Mouse (Mus musculus) megakaryocyte, embryonic 14.5 days (primary cell): Measurements from ENCODE around the gene Spryd3. TPM values are rescaled to one million over a fixed set of nuclear protein-coding genes. Genes with fewer than 3 reads are reported as not detected.

Experiments
- H3K27me3 ChIP-seq: replicated peaks from 2 replicates; pipeline ENCODE3; 2012; ENCODE audit warnings: inconsistent platforms
- H3K36me3 ChIP-seq: replicated peaks from 2 replicates; pipeline ENCODE3; 2012; ENCODE audit warnings: low read length, inconsistent platforms, mixed read lengths
- H3K4me1 ChIP-seq: 2 replicates; pipeline ENCODE4 v1.6.1; 2012; ENCODE audit warnings: inconsistent platforms
- H3K4me3 ChIP-seq: replicated peaks from 2 replicates; pipeline ENCODE3; 2012; ENCODE audit warnings: moderate library complexity, mild to moderate bottlenecking, inconsistent platforms
- H3K9me3 ChIP-seq: 2 replicates; pipeline ENCODE4 v1.6.1; 2012; ENCODE audit warnings: inconsistent platforms
- FLI1 ChIP-seq: IDR thresholded peaks from 2 replicates; pipeline ENCODE4 v1.6.1; 2012; ENCODE audit warnings: low read length, inconsistent platforms, mixed read lengths
- GATA1 ChIP-seq: IDR thresholded peaks from 3 replicates; pipeline ENCODE4 v1.6.1; 2012; ENCODE audit warnings: mixed read lengths, low read length, inconsistent platforms, borderline replicate concordance
- polyA plus RNA-seq: library from polyadenylated mRNA; stranded (reverse); fragments of >175 nt; gene quantifications from 2 replicates; pipeline ENCODE4 v1.2.3, GENCODE M21; 2012; ENCODE audit warnings: low replicate concordance; ENCODE audit not compliant: insufficient read depth

Spryd3 gene
- 9.5 and 25.9 TPM in 2 replicates for polyA plus RNA-seq

DNA sequence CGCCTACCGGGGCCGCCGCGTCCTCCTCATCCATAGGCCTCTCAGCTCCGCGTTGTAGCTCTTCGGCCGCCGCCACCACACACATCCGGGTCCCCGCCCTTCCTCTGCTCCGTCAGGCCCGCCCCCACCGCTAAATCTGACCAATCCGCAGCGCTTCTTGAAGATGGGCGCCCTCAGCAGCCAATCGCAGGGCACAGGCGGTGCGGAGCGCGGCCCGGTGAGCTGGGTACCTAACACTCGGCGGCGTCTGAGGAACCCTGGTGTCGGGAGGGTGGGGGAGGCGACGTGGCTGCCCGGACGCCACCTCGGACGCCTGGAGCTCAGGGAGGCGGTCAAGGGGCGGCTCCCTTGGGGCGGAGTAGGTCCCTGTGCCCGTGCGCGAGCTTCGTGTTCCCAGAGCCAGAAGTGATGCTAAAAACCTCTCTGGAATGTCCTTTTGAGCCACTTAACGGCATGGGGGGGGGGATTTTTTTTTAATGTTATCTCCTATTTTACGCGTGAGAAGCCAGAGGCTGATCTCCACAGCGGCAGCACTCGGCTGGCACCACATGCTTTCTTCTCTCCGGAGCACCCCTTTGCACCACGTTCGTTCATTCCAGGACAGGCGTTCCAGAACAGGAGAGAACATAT is at the start of gene Spryd3:
Gene Spryd3, minus strand, starts transcription at position 106 of the 630 bp plus-strand sequence.
- TF ChIP-seq FLI1 (no peak), GATA1 (no peak)
- Histone ChIP-seq H3K27me3 (no peaks in the 10 kb centered on the region), H3K9me3 (no peaks in the 10 kb centered on the region), H3K36me3 (peaks cover 24% of the 10 kb centered on the region), H3K4me3 (peak within 1 kb of the TSS; percentile 97), H3K4me1 (peaks cover 26% of the 10 kb centered on the region)

DNA sequence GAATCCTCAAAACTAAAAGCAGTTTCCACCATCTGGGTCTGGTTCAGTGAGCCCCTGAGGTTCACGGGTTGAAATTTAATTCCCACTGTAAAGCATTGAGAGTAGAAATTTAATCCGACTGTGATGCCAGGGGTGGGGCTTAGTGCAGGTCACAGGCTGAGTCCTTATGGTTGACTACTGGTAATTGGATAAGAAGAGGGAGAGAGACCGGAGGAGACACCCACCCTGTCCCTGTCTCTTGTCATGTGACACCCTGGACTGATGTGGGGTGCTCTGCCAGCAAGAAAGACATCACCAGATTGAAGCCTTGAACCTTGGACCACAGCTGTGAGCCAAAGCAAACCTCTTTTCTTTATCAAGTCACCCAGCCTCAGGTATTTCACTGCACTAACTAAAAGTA is 47.0 kb upstream of the Spryd3 start:
- no peaks in the 10 kb centered on the region for H3K9me3 ChIP-seq
- H3K36me3 ChIP-seq, result peaks cover 9% of the 10 kb centered on the region
- peaks cover 55% of the 10 kb centered on the region for H3K27me3 ChIP-seq
- H3K4me1 ChIP-seq, result peaks cover 10% of the 10 kb centered on the region
- no peak for TF ChIP-seq GATA1
- TF ChIP-seq FLI1, result no peak
- H3K4me3 ChIP-seq, result no peak overlapping the region

DNA sequence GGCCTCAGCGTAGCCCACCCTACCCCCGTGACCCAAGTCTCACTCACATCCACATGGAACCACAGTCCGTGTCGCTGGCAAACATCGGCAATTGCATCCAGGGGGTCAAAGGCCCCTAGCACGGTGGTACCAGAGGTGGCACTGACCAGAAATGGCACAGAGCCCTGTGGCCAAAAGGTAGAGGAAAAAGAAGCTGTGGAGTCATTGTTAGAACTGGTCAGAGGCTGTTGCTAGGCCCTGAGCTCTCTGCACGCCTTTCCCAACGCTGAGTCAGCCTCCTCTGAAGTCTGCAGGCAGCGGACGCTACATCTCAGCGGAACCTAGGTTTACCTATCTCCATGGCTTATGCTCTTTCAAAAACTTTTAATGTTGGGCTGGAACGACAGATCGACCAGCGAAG is 43.9 kb upstream of the Spryd3 start:
- peaks cover 4% of the 10 kb centered on the region for H3K36me3 ChIP-seq
- peaks cover 40% of the 10 kb centered on the region for H3K27me3 ChIP-seq
- H3K9me3 ChIP-seq, result no peaks in the 10 kb centered on the region
- no peak for TF ChIP-seq GATA1
- TF ChIP-seq FLI1, result no peak
- H3K4me1 ChIP-seq, result peaks cover 13% of the 10 kb centered on the region
- H3K4me3 ChIP-seq, result no peak overlapping the region

DNA sequence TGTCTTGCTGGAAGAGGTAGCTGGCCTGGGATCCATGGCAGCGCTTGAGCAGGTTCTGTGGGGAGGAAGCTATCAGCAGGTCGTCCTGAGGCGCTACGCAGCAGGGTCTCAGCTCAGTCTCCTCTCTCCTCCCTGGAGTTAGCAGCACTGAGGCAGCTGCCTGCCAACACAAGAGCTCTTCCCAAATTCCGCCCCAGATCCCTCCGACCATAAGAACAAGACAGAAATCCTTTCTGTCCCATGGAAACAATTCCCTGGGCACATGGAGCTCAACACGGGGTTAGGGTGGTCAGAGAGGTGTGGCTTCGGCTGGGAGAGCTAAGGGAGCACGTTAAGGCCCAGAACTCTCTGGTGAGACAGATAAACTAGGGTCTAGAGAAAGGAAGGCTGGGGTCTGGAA is 43.1 kb upstream of the Spryd3 start:
- Histone ChIP-seq H3K36me3 (peaks cover 4% of the 10 kb centered on the region), H3K4me3 (no peak overlapping the region), H3K27me3 (peaks cover 37% of the 10 kb centered on the region), H3K9me3 (no peaks in the 10 kb centered on the region), H3K4me1 (peaks cover 13% of the 10 kb centered on the region)
- TF ChIP-seq FLI1 (no peak), GATA1 (no peak)

DNA sequence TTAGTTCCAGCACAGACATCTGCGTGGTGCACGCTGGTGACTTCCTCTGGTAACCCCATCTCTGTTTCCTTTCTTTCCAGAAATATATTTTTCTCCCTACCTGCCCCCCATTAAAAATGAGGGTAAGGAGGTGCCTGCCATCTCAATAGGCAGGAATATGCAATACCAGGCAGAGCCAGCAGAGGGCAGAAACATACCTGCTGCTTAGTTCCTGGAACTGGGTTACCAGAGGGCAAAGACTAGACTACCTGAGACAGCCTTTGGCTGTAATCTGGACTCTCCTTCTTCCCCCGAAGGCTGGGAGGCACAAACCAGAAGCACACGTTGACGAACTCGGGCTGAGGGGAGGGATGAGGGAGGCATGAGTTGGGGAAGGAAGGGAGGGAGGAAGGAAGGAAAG is 42.2 kb upstream of the Spryd3 start:
- H3K4me3 ChIP-seq, result no peak overlapping the region
- H3K27me3 ChIP-seq, result peaks cover 31% of the 10 kb centered on the region
- TF ChIP-seq GATA1, result no peak
- TF ChIP-seq FLI1, result no peak
- no peaks in the 10 kb centered on the region for H3K9me3 ChIP-seq
- H3K4me1 ChIP-seq, result peaks cover 13% of the 10 kb centered on the region
- H3K36me3 ChIP-seq, result peaks cover 4% of the 10 kb centered on the region

DNA sequence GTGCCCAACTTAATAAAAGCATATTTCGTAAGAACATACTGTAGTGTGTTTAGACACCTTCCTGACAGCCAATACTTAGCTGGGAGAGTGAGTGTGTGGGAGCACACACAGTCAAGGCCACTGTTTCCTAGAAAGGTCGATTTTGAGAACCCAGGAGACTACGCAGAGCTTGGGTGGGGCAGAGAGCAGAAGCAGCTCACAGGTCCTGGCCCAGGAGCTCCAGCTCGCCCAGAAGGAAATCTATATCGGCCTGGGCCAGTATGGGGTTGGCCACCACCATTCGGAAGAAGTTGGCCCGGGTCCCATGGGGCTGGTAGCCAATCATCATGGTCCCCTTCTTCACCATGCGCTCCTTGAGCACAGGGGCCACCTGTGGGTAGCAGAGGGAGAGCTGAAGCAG is 41.4 kb upstream of the Spryd3 start:
- H3K4me3 ChIP-seq, result no peak overlapping the region
- TF ChIP-seq FLI1 (no peak), GATA1 (no peak)
- peaks cover 29% of the 10 kb centered on the region for H3K27me3 ChIP-seq
- peaks cover 4% of the 10 kb centered on the region for H3K36me3 ChIP-seq
- H3K4me1 ChIP-seq, result peaks cover 13% of the 10 kb centered on the region
- H3K9me3 ChIP-seq, result no peaks in the 10 kb centered on the region

DNA sequence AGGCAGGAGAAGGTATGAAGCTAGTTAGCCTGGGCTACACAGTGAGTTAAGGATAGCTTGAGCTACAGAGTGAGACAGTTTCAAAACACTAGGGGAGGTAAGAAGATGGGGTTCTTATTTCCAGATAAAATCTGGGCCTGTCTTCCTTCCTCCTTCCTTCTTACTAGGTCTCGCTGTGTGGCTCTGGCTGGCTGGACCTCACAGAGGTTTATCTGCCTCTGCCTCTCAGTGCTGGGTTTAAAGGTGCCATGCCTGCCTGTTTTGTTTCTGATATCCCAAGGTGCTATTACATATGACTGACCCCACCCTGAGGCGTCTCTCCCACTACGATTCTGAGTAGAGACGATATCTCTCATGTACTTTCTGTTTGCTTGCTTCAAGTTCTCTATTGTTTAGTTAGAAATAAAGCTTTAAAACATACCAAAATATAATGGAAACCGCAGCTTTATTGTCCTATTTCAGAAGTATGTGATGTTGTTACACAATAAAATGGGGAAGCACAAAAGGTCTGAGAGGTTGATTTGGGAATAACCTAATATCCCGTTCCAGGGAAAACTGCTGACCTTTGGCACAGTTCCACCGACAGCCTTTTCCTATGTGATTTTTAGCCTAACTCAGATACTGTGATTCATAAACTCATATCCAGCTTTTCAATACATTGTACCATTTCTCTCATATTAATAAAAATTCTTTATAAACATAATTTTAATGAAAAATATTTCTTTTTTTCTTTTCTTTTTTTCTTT is 40.7 kb upstream of the Spryd3 start:
- Histone ChIP-seq H3K9me3 (no peaks in the 10 kb centered on the region), H3K4me1 (peaks cover 13% of the 10 kb centered on the region), H3K36me3 (peaks cover 4% of the 10 kb centered on the region), H3K4me3 (no peak overlapping the region), H3K27me3 (peaks cover 29% of the 10 kb centered on the region)
- TF ChIP-seq FLI1 (no peak), GATA1 (no peak)

DNA sequence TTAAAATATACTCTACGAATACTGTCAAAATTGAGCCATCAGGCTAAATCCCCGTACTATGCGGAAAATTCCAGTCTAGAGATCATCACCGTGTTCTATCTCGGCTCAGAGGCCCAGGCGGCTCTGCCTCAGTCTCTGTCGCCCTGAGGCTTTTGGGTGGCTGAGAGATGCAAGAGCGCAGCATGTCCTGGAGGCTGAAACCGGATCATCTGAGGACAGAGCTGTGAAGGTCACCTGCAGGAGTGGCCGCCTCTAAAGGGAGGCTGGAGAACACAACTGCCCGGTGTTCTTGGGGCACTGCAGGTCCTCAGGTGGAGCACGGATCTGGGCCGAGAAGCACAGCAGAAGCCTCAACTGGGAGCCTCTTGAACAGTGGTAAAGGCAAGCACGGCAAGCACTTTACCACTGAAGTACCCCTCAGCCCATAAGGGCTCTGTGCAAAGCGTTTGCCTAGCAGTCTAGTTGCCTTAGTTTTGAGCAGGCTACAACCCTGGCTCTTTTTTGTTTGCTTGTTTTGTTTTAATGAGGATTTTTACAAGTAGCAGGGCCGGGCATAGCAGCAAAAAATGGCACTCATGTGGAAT is 39.8 kb upstream of the Spryd3 start:
- TF ChIP-seq GATA1 (no peak), FLI1 (no peak)
- no peak overlapping the region for H3K4me3 ChIP-seq

DNA sequence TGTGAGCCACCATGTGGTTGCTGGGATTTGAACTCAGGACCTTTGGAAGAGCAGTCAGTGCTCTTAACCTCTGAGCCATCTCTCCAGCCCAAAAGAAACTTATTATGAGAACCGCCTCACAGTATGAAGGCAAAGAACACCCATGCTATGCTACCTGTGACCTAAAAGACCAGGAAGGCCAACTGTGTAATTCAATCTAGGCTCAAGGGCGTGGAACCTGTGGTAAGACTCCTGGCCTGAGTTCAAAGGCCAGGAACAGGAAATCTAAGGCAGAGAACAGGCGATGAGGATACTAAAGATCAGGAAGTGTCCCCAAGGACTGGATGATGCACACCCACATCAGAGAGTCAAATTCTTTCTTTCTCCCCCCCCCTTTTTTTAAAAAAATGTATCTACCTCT is 37.5 kb upstream of the Spryd3 start:
- H3K9me3 ChIP-seq, result no peaks in the 10 kb centered on the region
- no peak overlapping the region for H3K4me3 ChIP-seq
- H3K36me3 ChIP-seq, result no peaks in the 10 kb centered on the region
- peaks cover 21% of the 10 kb centered on the region for H3K27me3 ChIP-seq
- peaks cover 8% of the 10 kb centered on the region for H3K4me1 ChIP-seq
- no peak for TF ChIP-seq GATA1
- no peak for TF ChIP-seq FLI1

More for the DNA sequence above, 39.8 kb upstream of the Spryd3 start:
- Histone ChIP-seq H3K9me3 (no peaks in the 10 kb centered on the region), H3K4me1 (peaks cover 13% of the 10 kb centered on the region), H3K27me3 (peaks cover 27% of the 10 kb centered on the region), H3K36me3 (peaks cover 4% of the 10 kb centered on the region)

DNA sequence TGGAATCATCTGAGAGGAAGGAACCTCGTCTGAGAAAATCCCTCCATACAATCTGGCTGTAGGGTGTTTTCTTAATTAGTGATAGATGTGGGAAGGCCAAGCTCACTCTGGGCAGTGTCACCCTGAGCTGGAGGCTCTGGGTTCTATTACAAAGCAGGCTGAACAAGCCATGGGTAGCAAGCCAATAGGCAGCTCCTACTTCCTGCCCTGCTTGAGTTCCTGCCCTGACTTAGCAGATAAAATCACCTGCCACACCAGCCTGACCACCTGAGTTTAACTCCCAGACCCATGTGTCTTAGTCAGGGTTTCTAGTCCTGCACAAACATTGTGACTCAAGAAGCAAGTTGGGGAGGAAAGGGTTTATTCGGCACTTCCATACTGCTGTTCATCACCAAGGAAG is 33.0 kb upstream of the Spryd3 start:
- TF ChIP-seq FLI1, result no peak
- no peak for TF ChIP-seq GATA1
- H3K9me3 ChIP-seq, result no peaks in the 10 kb centered on the region
- no peaks in the 10 kb centered on the region for H3K36me3 ChIP-seq
- H3K4me1 ChIP-seq, result peaks cover 21% of the 10 kb centered on the region
- H3K4me3 ChIP-seq, result no peak overlapping the region
- peaks cover 21% of the 10 kb centered on the region for H3K27me3 ChIP-seq
